Mouse (Mus musculus): ENCODE results near the gene Cmtm7. TPM values are rescaled to one million over a fixed set of nuclear protein-coding genes. Genes with fewer than 3 reads are reported as not detected.
A peak's percentile ranks its signal among the peaks of the same experiment; 100 is the strongest.

Cmtm7 gene
- polyA plus RNA-seq, 2 experiments: 36.7 to 49.5 TPM

DNA sequence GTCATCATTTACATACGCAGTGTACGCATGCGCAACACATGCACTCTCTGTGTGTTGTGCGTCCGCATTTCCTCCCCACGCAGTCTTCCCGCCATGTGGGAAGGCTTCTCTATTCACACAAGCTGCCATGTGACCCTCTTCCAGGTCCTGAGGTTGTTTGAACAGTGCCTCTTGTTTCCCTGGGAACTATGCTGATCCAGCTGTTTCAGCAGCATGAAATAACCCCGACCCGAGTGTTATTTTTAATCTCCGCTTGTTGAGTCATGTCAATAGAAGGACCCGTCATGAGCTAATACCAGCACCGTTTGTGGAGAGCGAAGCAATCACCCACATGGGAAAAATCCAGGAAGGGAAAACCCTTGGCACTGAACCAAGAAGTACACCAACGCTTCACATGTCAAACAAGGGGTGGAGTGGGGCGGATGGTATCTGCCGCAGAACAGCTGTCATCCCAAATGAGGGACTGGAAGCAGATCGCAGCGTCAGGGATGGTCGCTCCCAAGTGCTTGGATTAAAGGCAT lies 23.6 kb upstream of the Cmtm7 start:
- H3K4me3 ChIP-seq (ENCODE audit: insufficient read depth in 1 of 2, low read depth in 2 of 2, low read length in 2 of 2): no peak overlapping the region
- TF ChIP-seq CTCF (IDR thresholded peaks at IDR 0.05; ENCODE audit: low read depth) (no peak), EP300 (IDR thresholded peaks at IDR 0.05; ENCODE audit: low read depth) (no peak)
- H3K4me1 ChIP-seq (replicated peaks; ENCODE audit: control insufficient read depth in 2 of 2, insufficient read depth in 2 of 2, low read length in 1 of 2): peaks cover 0 to 11% of the 10 kb centered on the region in 2 experiments; a peak in 1 of 4 replicates
- no peaks in the 10 kb centered on the region for H3K36me3 ChIP-seq (replicated peaks; ENCODE audit: control insufficient read depth, insufficient read depth, low read depth)
- H3K9me3 ChIP-seq (ENCODE audit: control insufficient read depth, low read length): no peaks in the 10 kb centered on the region
- ATAC-seq (ENCODE audit: insufficient read depth): peak; percentile 26; the same call in 1 of the 2 replicates
- H3K27ac ChIP-seq: no peak overlapping the region
- 79% methylated on average over 19 of the region's 19 CpGs for WGBS (ENCODE audit: insufficient replicate concordance)
- H3K4me2 ChIP-seq (ENCODE audit: low read depth): no peak overlapping the region
- DNase-seq (ENCODE audit: low read depth in 3 of 3, low spot score in 3 of 3): no peak
- no peaks in the 10 kb centered on the region for H3K27me3 ChIP-seq (ENCODE audit: control insufficient read depth, insufficient read depth, low read length)
- no peak overlapping the region for H3K9ac ChIP-seq (replicated peaks)

- Histone ChIP-seq H3K4me3 (ENCODE audit: insufficient read depth in 1 of 2, low read depth in 2 of 2, low read length in 2 of 2) (no peak overlapping the region), H3K27me3 (ENCODE audit: control insufficient read depth, insufficient read depth, low read length) (no peaks in the 10 kb centered on the region), H3K27ac (no peak overlapping the region), H3K9ac (replicated peaks) (no peak overlapping the region), H3K9me3 (ENCODE audit: control insufficient read depth, low read length) (no peaks in the 10 kb centered on the region), H3K36me3 (replicated peaks; ENCODE audit: control insufficient read depth, insufficient read depth, low read depth) (no peaks in the 10 kb centered on the region), H3K4me1 (replicated peaks; ENCODE audit: control insufficient read depth in 2 of 2, insufficient read depth in 2 of 2, low read length in 1 of 2) (peaks cover 0 to 3% of the 10 kb centered on the region in 2 experiments; a peak in 1 of 4 replicates), H3K4me2 (ENCODE audit: low read depth) (no peak overlapping the region)
- no peak for TF ChIP-seq CTCF (IDR thresholded peaks at IDR 0.05; ENCODE audit: low read depth)
- TF ChIP-seq EP300 (IDR thresholded peaks at IDR 0.05; ENCODE audit: low read depth): no peak
- no peak for DNase-seq (ENCODE audit: low read depth in 3 of 3, low spot score in 3 of 3)
- no peak for ATAC-seq (ENCODE audit: insufficient read depth)
- 68% methylated on average over 1 of the region's 1 CpGs for WGBS (ENCODE audit: insufficient replicate concordance)
Observed at GRCm38 (mm10) chr9:114802191-114802590, 20.5 kb upstream of the Cmtm7 start.

DNA sequence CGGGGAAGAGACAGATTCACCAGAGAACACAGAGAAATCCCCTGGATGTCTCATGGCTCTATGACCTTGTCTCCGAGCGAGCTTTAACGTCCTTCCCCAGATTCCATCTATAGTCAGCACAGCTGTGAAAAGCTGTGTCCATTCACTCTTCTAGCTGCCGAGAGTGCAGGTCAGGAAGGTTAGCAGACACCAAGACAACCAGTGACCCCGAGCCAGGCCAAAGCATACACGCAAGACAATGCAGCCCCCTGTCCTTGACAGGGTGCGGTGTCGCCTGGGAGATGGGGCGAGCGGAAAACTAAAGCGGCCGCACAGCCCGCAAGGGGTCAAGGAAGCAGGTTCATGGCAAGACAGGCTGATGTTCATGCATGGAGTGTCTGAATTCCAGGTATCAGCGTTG lies 19.6 kb upstream of the Cmtm7 start:
- 75% methylated on average over 15 of the region's 15 CpGs for WGBS (ENCODE audit: insufficient replicate concordance)
- no peaks in the 10 kb centered on the region for H3K27me3 ChIP-seq (ENCODE audit: control insufficient read depth, insufficient read depth, low read length)
- H3K36me3 ChIP-seq (replicated peaks; ENCODE audit: control insufficient read depth, insufficient read depth, low read depth): no peaks in the 10 kb centered on the region
- no peak overlapping the region for H3K27ac ChIP-seq
- no peak overlapping the region for H3K9ac ChIP-seq (replicated peaks)
- TF ChIP-seq EP300 (IDR thresholded peaks at IDR 0.05; ENCODE audit: low read depth): no peak
- TF ChIP-seq CTCF (IDR thresholded peaks at IDR 0.05; ENCODE audit: low read depth): no peak
- DNase-seq (ENCODE audit: low read depth in 3 of 3, low spot score in 3 of 3) (no peak), ATAC-seq (ENCODE audit: insufficient read depth) (no peak)
- H3K9me3 ChIP-seq (ENCODE audit: control insufficient read depth, low read length): no peaks in the 10 kb centered on the region
- peaks cover 0 to 3% of the 10 kb centered on the region in 2 experiments; a peak in 1 of 4 replicates for H3K4me1 ChIP-seq (replicated peaks; ENCODE audit: control insufficient read depth in 2 of 2, insufficient read depth in 2 of 2, low read length in 1 of 2)
- no peak overlapping the region for H3K4me3 ChIP-seq (ENCODE audit: insufficient read depth in 1 of 2, low read depth in 2 of 2, low read length in 2 of 2)
- no peak overlapping the region for H3K4me2 ChIP-seq (ENCODE audit: low read depth)

GRCm38 (mm10) chr9:114799498-114800107 lies 17.9 kb upstream of the Cmtm7 start:
- 59% methylated on average over 10 of the region's 10 CpGs for WGBS (ENCODE audit: insufficient replicate concordance)
- Histone ChIP-seq H3K27ac (no peak overlapping the region), H3K9me3 (ENCODE audit: control insufficient read depth, low read length) (no peaks in the 10 kb centered on the region), H3K4me1 (replicated peaks; ENCODE audit: control insufficient read depth in 2 of 2, insufficient read depth in 2 of 2, low read length in 1 of 2) (no peaks in the 10 kb centered on the region; a peak in 1 of 4 replicates), H3K27me3 (ENCODE audit: control insufficient read depth, insufficient read depth, low read length) (no peaks in the 10 kb centered on the region), H3K4me2 (ENCODE audit: low read depth) (no peak overlapping the region), H3K9ac (replicated peaks) (no peak overlapping the region), H3K36me3 (replicated peaks; ENCODE audit: control insufficient read depth, insufficient read depth, low read depth) (no peaks in the 10 kb centered on the region), H3K4me3 (ENCODE audit: insufficient read depth in 1 of 2, low read depth in 2 of 2, low read length in 2 of 2) (no peak overlapping the region)
- ATAC-seq (ENCODE audit: insufficient read depth): no peak
- no peak for DNase-seq (ENCODE audit: low read depth in 3 of 3, low spot score in 3 of 3)
- TF ChIP-seq CTCF (IDR thresholded peaks at IDR 0.05; ENCODE audit: low read depth): no peak
- no peak for TF ChIP-seq EP300 (IDR thresholded peaks at IDR 0.05; ENCODE audit: low read depth)

DNA sequence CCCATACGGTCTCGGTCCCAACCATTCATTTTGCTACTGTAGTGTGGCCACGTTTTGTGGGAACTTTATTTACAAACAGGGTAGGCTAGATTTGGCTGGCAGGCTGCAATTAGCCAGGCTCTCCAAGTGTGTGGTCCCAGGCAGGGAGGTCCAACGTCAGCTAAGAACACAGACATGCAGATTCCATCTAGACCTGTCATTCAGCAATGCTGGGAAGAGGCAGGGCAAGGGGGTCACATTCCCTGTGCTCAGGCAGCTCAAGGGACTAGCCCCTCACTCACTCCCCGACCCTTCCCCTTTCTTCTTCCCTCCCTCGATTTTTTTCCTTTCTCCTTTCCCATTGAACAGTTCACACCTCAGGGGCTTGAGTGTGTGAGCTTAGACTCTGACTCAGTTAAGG lies 17.2 kb upstream of the Cmtm7 start:
- no peak for DNase-seq (ENCODE audit: low read depth in 3 of 3, low spot score in 3 of 3)
- no peaks in the 10 kb centered on the region for H3K9me3 ChIP-seq (ENCODE audit: control insufficient read depth, low read length)
- WGBS (ENCODE audit: insufficient replicate concordance): 50% methylated on average over 6 of the region's 6 CpGs
- no peaks in the 10 kb centered on the region for H3K36me3 ChIP-seq (replicated peaks; ENCODE audit: control insufficient read depth, insufficient read depth, low read depth)
- H3K4me3 ChIP-seq (ENCODE audit: insufficient read depth in 1 of 2, low read depth in 2 of 2, low read length in 2 of 2): no peak overlapping the region
- no peak overlapping the region for H3K27ac ChIP-seq
- no peak for ATAC-seq (ENCODE audit: insufficient read depth)
- no peaks in the 10 kb centered on the region for H3K27me3 ChIP-seq (ENCODE audit: control insufficient read depth, insufficient read depth, low read length)
- no peaks in the 10 kb centered on the region; a peak in 1 of 4 replicates for H3K4me1 ChIP-seq (replicated peaks; ENCODE audit: control insufficient read depth in 2 of 2, insufficient read depth in 2 of 2, low read length in 1 of 2)
- no peak overlapping the region for H3K4me2 ChIP-seq (ENCODE audit: low read depth)
- H3K9ac ChIP-seq (replicated peaks): no peak overlapping the region
- TF ChIP-seq EP300 (IDR thresholded peaks at IDR 0.05; ENCODE audit: low read depth): no peak
- TF ChIP-seq CTCF (IDR thresholded peaks at IDR 0.05; ENCODE audit: low read depth): no peak

Measured in liver, embryonic 14.5 days (tissue).